Mouse (Mus musculus) kidney, postnatal 0 days (tissue): ENCODE measurements around the gene 4930564D02Rik. TPM values are rescaled to one million over a fixed set of nuclear protein-coding genes. Genes with fewer than 3 reads are reported as not detected.
A peak's percentile ranks its signal among the peaks of the same experiment; 100 is the strongest.

Source experiments
- ATAC-seq: fragments of 200-750 bp; cut with Nextera tagmentation; replicated peaks from 2 replicates; pipeline ENCODE4 v1.8.0; 2017; ENCODE audit warnings: low read depth, moderate number of reproducible peaks, moderate TSS enrichment, moderate library complexity; ENCODE audit not compliant: low FRiP score
- DNase-seq: peaks from one replicate; pipeline ENCODE4 v3.0.0-alpha.2; 2016; ENCODE audit warnings: low spot score
- H3K27ac ChIP-seq: fragments of 300-500 bp; sonication (generic); 2 replicates; pipeline ENCODE4 v1.5.1; 2014; ENCODE audit warnings: mild to moderate bottlenecking
- H3K27me3 ChIP-seq: fragments of 300-500 bp; sonication (generic); 2 replicates; pipeline ENCODE4 v1.6.1; 2014; ENCODE audit warnings: low read length, mixed read lengths; ENCODE audit not compliant: insufficient read depth
- H3K36me3 ChIP-seq: fragments of 300-500 bp; sonication (generic); 2 replicates; pipeline ENCODE4 v1.6.1; 2014; ENCODE audit warnings: low read length, mixed read lengths; ENCODE audit not compliant: insufficient read depth
- H3K4me1 ChIP-seq: fragments of 300-500 bp; sonication (generic); replicated peaks from 2 replicates; pipeline ENCODE4 v1.6.1; 2014; ENCODE audit warnings: antibody characterized with exemption, low read length, mixed read lengths; ENCODE audit not compliant: insufficient read depth
- H3K4me2 ChIP-seq: fragments of 300-500 bp; sonication (generic); 2 replicates; pipeline ENCODE4 v1.6.1; 2014; ENCODE audit warnings: mild to moderate bottlenecking, low read length, moderate library complexity, mixed read lengths
- H3K4me3 ChIP-seq: fragments of 300-500 bp; sonication (generic); replicated peaks from 2 replicates; pipeline ENCODE4 v1.5.1; 2014; ENCODE audit warnings: low read depth, low read length
- H3K9ac ChIP-seq: fragments of 300-500 bp; sonication (generic); 2 replicates; pipeline ENCODE4 v1.6.1; 2014; ENCODE audit warnings: low read depth, low read length
- H3K9me3 ChIP-seq: fragments of 300-500 bp; sonication (generic); replicated peaks from 2 replicates; pipeline ENCODE4 v1.6.1; 2016; ENCODE audit warnings: low read length, inconsistent platforms, mixed read lengths
- CTCF ChIP-seq: IDR thresholded peaks from 2 replicates; pipeline ENCODE4 v1.5.1; 2016; ENCODE audit warnings: antibody characterized with exemption, low read depth, mild to moderate bottlenecking, moderate library complexity
- WGBS: fragments of 180-500 bp; shearing (Covaris S2); extraction: QIAGEN DNeasy Blood & Tissue Kit; methylation state at CpG from one replicate; pipeline ENCODE4 v1.1.7; 2014; 5-methylcytosine and 5-hydroxymethylcytosine counted together
- polyA plus RNA-seq: library from polyadenylated mRNA; unstranded; fragments of >200 nt; fragmentation: Nextera tagmentation; extraction: Ambion mirVana; gene quantifications from 2 replicates; pipeline ENCODE4 v1.2.1, GENCODE M21; 2015

The 4930564D02Rik gene
- polyA plus RNA-seq, 1 experiment from 2014 or later = not detected

DNA sequence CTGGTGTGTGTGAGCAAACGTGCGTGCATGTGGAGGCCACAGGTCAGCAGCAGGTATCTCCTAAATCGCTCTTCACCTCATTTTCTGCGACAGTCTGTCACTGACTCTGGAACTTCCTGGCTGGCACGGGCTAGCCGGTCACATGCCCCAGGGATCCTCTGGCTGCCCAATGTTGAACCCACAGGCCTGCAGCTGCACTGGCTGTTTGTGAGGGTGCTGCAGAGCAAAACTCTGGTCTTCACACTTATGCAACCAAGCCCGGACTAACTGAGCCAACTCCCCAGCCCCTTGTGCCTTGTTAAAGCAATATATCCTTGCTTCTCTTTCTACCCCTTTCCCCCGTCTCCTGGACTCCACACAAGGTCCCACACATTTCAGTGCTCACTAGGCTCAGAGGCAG lies 19.0 kb upstream of the 4930564D02Rik start:
- no peak for ATAC-seq
- Histone ChIP-seq H3K4me1 (peaks cover 19% of the 10 kb centered on the region), H3K27ac (no peak overlapping the region), H3K9me3 (no peaks in the 10 kb centered on the region), H3K4me2 (no peak overlapping the region), H3K9ac (no peak overlapping the region), H3K36me3 (no peaks in the 10 kb centered on the region), H3K27me3 (no peaks in the 10 kb centered on the region), H3K4me3 (no peak overlapping the region)
- TF ChIP-seq CTCF = no peak
- DNase-seq = no peak
- 52% methylated on average over 8 of the region's 8 CpGs for WGBS

DNA sequence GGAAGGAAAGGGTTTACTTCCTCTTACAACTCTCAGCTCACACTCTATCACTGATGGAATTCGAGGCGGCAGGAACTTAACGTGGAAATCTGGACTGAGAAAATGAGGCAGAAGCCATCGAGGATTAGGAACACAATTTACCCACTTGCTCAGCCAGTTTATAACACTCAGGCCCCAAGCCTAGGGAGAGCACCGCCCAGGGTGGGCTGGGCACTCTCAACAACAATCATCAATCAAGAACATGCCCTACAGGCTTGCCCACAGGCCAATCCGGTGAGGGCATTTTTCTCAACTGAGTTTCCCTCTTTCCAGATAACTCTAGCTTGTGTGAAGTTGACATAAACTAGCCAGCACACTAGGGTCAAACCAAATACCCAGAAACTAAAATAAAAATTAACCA lies 16.8 kb upstream of the 4930564D02Rik start:
- Histone ChIP-seq H3K4me1 (peaks cover 16% of the 10 kb centered on the region), H3K4me2 (peak overlapping the region; percentile 30; the same call in 1 of the 2 replicates), H3K9me3 (no peaks in the 10 kb centered on the region), H3K36me3 (no peaks in the 10 kb centered on the region), H3K9ac (no peak overlapping the region), H3K27me3 (no peaks in the 10 kb centered on the region), H3K27ac (no peak overlapping the region), H3K4me3 (no peak overlapping the region)
- 58% methylated on average over 6 of the region's 6 CpGs for WGBS
- TF ChIP-seq CTCF = no peak
- DNase-seq = no peak
- ATAC-seq = no peak

DNA sequence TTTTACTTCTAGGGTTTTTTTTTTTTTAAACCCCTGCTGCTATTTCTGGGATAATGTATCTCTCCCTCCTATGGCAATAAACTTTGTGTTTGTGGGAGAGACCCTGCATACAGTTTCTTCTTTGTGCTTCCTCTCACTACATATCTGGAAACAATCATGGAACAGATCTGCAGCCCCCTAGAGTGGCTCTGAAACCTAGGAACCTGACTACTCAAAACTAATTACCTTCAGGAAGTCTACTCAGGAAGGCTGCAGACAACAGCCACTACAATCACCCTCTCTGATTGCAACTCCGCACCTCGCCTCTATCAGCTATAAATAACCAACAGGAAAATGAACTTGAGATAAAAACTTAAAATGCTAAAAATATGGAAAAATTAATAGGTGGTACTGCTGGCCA lies 15.5 kb upstream of the 4930564D02Rik start:
- ATAC-seq = no peak
- WGBS = 41% methylated on average over 2 of the region's 2 CpGs
- no peak for TF ChIP-seq CTCF
- Histone ChIP-seq H3K4me1 (peaks cover 16% of the 10 kb centered on the region), H3K4me2 (peak overlapping the region; percentile 80), H3K4me3 (peak overlapping the region; percentile 90), H3K27ac (peak overlapping the region; percentile 82), H3K27me3 (no peaks in the 10 kb centered on the region), H3K36me3 (no peaks in the 10 kb centered on the region), H3K9ac (peak overlapping the region; percentile 78; the same call in 1 of the 2 replicates), H3K9me3 (no peaks in the 10 kb centered on the region)
- DNase-seq = no peak

DNA sequence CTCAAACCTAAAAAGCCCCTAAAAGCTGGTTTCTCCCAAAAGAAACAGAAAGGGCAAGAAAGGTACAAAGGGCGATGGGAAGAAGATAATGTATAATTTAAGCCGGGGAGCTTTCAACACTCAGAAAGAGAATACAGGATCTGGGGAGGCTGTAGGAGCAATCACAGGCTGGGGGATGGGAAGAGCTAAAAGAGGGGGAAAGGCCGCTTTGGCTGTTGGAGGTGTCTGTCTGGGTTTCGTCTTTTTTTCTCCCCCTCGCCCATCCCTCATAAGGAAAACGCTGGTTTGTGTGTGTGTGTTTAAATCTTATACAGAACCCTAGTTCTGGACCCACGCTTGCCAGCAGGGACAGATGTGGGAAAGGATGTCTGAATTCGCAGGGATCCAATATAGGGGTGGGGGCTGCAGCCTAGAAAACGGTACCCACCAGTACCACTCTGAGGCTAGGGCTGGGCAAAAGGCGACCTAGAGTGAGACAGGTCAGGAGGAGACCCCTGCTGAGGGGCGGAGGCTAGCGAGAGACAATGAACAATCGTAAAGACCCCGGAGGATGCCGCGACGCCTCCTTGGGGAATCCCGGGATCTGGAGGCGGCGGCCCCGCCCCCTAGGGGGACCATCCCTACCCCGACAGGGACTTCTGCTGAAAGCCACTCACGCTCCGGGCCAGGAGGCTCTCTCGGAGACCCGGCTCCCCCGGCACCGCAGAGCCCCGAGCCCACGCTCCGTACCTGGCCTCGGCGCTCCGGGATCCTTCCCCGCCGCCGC lies 14.3 kb upstream of the 4930564D02Rik start:
- Histone ChIP-seq H3K9ac (peak overlapping the region; percentile 78), H3K4me1 (peaks cover 16% of the 10 kb centered on the region), H3K27ac (peak overlapping the region; percentile 82), H3K9me3 (no peaks in the 10 kb centered on the region), H3K4me2 (peak overlapping the region; percentile 80), H3K4me3 (peak overlapping the region; percentile 90), H3K36me3 (no peaks in the 10 kb centered on the region), H3K27me3 (no peaks in the 10 kb centered on the region)
- ATAC-seq (no peak; the same call in 1 of the 2 replicates), DNase-seq (no peak)
- no peak; the same call in 1 of the 2 replicates for TF ChIP-seq CTCF
- WGBS = under 1% methylated on average over 34 of the region's 37 CpGs

DNA sequence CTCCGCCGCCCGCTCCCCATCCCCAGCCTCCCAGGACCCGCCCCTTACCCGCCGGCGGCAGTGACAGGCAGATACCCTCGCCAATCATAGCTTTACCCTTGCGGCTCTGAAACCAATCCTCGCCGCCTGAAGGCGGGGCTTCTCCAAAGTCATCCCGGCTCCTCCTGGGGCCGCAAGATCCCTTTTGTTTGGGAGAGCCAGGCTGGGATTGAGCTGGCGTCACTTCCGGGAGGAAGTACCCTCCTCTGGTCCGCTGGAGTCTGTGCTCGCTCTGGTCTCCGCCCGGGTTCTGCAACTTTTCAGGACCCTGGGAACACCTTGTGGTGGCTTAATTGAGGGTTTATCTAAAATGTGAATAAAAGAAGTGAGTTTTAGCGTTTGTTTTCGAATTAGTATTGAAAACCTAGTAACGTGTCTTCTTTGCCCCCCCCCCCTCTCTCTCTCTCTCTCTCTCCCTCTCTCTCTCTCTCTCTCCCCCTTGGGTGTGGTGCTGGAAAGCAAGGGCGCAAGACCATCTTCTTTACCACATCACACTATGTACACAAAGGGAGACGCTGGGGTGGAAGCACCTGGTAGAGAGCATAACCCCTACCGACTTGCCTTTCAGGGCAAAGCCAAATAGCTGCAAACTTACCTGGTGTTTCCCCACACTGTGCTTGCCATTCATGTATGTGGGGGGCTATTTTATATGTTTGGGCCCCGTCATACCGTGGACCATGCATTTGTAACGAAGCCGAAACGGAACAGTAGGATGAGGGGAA lies 13.5 kb upstream of the 4930564D02Rik start, which contains the start of gene Cttnbp2nl:
Gene Cttnbp2nl (minus strand): TSS at position 210 of the 761 bp plus-strand sequence.
- peak within 1 kb of the TSS; percentile 90 for H3K4me3 ChIP-seq
- no peaks in the 10 kb centered on the region for H3K9me3 ChIP-seq
- no peaks in the 10 kb centered on the region for H3K27me3 ChIP-seq
- peak within 1 kb of the TSS; percentile 78 for H3K9ac ChIP-seq
- WGBS = under 1% methylated on average over 31 of the region's 31 CpGs
- H3K4me2 ChIP-seq = peak within 1 kb of the TSS; percentile 80
- H3K27ac ChIP-seq = peak within 1 kb of the TSS; percentile 85
- H3K4me1 ChIP-seq = peaks cover 11% of the 10 kb centered on the region
- DNase-seq (peak; percentile 99), ATAC-seq (peak; percentile 98)
- peak; percentile 8 for TF ChIP-seq CTCF
- H3K36me3 ChIP-seq = no peaks in the 10 kb centered on the region

DNA sequence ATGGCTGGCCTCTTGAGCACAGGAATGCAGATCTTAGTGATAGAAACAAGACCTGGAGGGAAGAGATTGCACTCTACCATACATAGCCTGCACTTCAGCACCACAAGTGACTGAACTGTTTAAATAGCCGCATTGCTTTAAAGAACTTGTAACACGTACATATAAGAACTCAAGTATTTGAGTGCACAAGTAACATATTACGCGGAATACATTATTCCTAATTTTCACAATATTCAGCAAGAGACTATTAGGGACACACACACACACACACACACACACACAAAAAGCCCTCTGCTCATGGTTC lies 13.0 kb upstream of the 4930564D02Rik start:
- Histone ChIP-seq H3K27me3 (no peaks in the 10 kb centered on the region), H3K9me3 (no peaks in the 10 kb centered on the region), H3K4me1 (peaks cover 10% of the 10 kb centered on the region), H3K4me2 (peak overlapping the region; percentile 62), H3K9ac (no peak overlapping the region), H3K4me3 (peak overlapping the region; percentile 90), H3K27ac (peak overlapping the region; percentile 68), H3K36me3 (no peaks in the 10 kb centered on the region)
- 73% methylated on average over 4 of the region's 4 CpGs for WGBS
- peak; percentile 35 for DNase-seq
- no peak for ATAC-seq
- no peak for TF ChIP-seq CTCF
